Mouse (Mus musculus) ES-E14 (cell line): ENCODE results near the gene Kremen1.

Experiments used
- CHD2 ChIP-seq: IDR thresholded peaks from 2 replicates; pipeline ENCODE4 v1.6.1; 2014; ENCODE audit warnings: mild to moderate bottlenecking, low read depth, low read length, inconsistent platforms
- MAFK ChIP-seq: IDR thresholded peaks from 2 replicates; pipeline ENCODE4 v1.6.1; 2014; ENCODE audit warnings: mild to moderate bottlenecking, low read depth, low read length, inconsistent platforms; ENCODE audit not compliant: insufficient read depth
- ZNF384 ChIP-seq: IDR thresholded peaks from 2 replicates; pipeline ENCODE4 v1.6.1; 2012; ENCODE audit warnings: low read depth, low read length, inconsistent platforms

- no peak for TF ChIP-seq CHD2
- no peak for TF ChIP-seq ZNF384
- no peak for TF ChIP-seq MAFK
Measured at GRCm38 (mm10) chr11:5260942-5261459, 357 bp downstream of the Kremen1 start.
